Mouse (Mus musculus): ENCODE data around the gene Gm10638.

The Gm10638 gene

DNA sequence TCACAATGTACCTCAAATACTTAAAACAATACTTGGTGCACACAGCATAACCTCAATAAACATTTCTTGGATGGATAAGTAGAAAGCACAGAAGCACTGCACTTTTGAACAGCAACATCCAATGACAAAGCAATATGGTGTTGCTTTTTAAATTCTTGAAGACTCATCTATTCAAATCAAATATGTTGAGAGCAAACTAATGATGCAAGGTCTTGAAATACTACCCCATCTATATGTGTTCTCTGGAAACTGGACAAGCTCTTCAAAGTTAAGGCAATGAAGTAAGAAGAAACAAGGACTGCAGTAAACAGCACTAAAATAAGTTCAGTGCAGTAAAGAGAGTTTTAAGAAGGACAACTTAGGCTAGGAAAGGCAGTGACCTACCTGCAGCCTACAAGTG lies 4.6 kb upstream of the Gm10638 start:
- no peak for DNase-seq (ENCODE audit: low read depth)

DNA sequence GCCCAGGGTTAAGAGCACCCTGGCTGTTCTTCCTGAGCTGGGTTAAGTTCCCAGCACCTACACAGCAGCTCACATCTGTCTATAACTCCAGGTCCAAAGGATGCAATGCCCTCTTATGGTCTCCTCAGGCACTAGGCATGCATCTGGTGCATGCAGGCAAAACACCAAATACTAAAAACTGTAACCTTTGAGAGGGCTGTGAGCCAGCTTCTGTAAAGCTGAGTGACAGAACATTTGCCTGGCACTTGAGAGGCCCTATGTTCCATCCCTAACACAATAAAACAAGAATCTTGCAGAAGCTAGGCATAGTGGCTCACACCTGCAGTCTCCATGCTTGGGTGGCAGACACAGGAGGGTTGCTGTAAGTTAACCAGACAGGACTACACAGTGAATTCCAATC lies 3.9 kb upstream of the Gm10638 start:
- DNase-seq (ENCODE audit: low read depth) = no peak

DNA sequence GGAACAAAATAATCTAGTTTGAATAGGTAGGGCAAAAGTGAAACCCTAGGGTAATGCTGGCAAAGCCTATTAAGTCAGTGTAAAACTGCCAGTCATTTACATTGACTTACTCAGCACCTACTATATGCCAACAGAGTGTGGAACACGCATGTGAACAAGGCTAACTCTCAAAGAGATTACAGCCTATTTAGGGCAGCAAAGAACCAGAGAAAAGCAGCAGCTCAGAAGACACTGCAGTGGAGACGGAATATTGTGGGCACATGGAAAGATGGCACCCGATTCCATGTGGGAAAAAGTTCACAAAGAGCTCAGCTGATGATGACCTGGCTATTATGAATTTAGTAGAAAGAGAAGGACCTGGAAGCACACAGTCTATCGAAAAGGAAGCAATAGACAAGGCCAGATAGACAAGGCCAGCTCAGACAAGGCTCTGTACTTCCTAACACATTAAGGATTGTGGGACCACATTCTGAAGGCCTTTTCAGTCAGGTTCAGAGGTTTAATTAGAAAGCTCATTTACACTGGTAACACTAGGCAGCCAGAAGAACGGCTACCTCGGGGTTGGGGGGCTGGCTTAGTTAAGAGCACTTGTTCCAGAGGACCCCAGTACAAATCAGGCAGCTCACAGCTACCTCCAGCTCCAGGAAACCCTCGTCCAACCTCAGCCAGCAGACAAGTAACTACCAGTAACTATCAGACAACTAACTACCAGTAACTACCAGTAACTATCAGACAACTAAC lies 2.7 kb upstream of the Gm10638 start:
- DNase-seq (ENCODE audit: low read depth) = no peak

DNA sequence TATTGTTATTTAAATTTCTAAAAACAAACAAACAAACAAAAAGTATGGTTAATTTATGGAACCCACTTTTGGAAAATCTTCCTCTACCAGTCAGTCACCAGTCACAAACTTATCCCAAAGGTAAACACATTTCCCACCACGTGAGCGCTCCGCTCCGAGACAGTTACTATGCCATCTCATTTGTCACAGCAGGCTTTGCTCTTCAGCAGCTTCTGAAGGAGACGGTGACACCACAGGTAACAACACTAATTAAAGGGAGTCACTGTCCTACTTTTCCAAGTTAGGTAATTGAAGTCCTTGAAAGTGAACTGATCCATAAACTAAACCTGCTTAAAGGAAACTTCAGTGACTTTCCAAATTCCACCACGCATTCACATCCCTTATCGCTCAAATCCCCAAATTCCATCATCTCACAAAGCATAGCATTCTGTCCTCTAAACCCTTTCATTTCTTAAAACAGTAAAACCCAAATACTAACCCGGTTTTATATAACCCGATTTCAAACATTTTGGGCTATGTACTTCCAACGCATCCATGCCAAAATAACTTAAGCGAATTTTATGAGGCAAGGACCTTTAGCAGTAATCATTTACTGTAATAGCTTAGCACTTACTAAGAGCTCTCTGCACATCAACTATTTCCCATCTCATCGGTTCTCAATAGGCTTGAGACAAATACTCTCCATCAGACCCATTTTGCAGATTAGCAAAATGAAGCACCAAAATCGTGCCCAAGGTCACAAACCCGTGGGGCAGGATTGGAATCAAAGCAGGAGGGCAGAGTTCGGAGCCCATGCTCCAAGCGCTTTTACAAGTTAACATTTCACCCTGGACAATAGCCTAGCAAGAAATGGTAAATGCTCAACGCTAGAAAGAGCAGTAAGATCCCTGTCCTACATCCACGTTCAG lies 932 bp upstream of the Gm10638 start:
- no peak for DNase-seq (ENCODE audit: low read depth)

DNA sequence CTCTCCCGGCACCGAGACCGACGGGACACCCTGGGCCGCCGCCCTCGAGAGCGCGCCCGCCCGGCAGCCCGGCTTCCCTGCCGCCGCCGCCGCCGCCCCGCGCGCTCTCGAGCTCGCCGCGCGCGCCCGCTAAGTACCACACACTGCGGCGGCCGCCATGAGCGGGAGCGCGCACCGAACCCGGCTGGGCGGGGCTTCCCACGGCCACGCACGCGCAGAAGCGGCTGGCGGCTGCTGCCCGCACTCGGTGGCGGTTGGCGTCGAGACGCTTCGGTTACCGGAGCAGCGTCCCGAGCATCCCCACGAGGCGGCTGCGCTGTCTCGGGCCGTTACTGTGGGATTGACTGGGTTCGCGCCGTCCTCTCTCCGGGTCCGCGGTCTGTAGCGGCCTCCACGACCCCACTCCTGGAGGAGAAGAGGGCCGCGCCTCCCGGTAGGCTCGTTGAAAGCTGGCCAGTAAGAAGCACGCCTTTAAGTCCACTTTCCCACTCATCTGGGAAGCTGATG lies 489 bp downstream of the Gm10638 start:
- peak; percentile 95 for DNase-seq (ENCODE audit: low read depth)

DNA sequence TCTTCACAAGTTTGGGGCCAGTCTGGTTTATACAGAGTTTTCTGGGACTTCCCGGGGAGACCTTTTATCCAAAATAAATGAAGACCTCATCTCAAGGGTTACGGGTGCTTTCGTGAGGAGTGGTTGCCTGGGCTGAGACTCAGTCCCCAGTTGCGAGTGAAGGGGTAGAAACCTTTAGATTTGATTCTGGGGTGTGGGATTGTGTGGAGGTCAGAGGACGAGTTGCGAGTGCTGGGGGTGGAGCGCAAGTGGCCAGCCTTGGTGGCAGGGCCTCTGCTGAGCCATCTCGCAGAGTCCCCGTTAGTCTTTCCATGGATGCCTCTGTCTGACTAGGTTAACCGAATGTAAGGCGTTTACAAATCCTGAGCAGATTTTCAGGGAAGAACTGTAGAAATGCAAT lies 1.0 kb downstream of the Gm10638 start:
- no peak for DNase-seq (ENCODE audit: low read depth)

DNA sequence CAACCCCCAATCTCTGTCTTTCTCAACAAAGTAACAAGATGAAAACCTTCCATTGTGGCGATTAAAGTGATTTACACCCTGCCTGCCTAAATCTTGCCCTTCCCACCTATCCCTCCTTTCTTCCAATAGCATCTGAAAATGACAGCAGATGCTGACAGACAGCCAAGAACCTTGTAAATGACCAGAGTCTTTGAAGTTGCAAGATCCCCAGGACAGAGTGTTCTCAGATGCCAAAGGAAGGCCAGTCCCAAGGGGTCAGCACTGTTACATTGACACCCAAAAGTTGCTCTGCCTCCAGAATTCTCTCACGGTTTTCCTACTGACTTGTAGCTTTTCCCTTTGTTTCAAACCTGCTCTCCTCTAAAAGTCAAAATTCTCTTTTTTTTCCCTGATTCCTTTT lies 4.3 kb downstream of the Gm10638 start:
- no peak for DNase-seq (ENCODE audit: low read depth)

DNA sequence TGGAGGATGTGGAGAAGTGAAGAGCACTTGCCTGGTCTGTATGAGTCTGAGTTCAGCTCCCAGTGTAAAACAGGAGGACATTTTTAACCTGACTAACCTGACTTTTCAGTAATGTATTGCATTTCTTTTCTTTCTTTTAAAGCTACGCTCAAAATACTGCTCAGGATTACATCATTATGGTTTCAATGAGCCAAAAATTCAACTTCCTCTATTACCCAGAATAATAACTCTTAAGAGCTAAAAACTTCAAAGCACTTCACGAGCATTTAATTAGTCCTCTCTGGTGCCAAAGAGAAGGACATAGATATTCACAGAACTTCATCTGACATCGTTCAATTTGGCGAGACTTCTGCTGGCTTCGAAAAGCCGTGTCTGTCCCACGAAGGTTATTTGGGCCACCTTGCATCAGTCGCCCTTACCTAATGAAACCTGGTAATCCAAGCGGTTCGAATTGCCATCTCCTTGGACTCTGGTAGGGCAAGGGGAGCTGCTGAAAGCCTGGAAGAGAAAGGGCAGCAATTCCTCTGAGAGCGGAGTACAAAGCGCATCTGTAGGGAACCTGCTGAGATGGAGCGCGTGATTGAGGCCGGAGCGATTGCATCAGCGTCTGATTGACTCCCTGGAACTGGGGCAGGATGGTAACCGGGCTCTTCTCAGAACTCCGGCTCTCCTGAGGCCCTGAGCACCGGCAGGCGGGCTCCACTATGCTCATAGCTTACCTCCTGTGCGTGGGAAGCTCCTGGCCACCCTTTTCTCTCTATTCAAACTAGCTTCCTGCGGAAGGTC lies 11.6 kb downstream of the Gm10638 start:
- DNase-seq (ENCODE audit: low read depth) = no peak

DNA sequence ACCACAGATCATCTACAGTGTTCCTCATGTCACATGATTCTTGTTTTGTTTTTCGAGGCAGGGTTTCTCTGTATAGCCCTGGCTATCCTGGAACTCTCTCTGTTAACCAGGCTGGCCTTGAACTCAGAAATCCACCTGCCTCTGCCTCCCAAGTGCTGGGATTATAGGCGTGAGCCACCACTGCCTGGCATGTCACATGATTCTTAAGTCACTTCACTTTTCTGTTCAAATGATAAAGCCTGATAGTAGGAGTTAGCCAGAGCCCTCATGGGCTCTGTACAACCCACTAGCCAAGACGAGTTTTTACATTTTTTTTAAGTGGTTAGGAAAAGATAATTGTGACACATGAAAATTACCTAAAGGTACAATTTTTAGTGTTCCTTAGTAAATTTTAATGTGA lies 13.2 kb downstream of the Gm10638 start:
- DNase-seq (ENCODE audit: low read depth) = no peak

DNA sequence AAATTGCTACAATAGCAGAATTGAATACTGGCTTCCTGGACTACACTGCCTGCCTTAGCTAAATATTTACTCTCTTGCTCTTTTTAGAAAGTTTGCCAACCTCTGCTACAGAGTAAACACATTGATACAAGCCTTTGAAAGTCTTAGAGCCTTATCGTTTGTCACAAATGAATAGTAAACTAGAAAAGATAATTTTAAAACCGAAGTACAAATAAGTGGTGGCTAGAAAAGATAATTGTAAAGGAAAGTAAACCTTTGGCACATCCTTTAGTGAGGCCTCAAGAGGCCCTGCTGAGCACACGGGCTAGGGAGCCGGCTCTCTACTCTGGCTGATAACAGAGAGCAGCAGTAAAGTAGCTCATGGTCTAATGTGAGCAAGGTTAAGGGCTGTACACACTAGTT lies 13.6 kb downstream of the Gm10638 start:
- no peak for DNase-seq (ENCODE audit: low read depth)

DNA sequence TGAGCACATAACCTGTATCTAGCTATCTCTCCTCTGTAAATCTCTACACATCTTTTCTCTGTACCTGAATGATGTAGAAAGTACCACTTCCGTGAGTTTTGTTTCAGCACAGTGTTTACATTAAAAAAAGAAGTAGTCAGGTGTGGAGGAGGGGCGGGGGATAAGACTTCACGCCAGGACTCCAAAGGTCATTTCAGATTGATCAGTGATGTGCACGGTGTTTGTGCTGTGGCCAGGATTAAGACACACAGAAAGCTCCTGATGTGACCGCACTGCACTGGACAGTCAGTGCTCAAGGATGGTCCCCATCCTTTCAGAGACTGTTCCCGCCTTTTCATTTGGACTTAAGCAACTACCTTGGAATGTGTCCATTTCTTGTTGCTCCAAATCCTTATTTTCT lies 15.2 kb downstream of the Gm10638 start:
- DNase-seq (ENCODE audit: low read depth) = no peak

DNA sequence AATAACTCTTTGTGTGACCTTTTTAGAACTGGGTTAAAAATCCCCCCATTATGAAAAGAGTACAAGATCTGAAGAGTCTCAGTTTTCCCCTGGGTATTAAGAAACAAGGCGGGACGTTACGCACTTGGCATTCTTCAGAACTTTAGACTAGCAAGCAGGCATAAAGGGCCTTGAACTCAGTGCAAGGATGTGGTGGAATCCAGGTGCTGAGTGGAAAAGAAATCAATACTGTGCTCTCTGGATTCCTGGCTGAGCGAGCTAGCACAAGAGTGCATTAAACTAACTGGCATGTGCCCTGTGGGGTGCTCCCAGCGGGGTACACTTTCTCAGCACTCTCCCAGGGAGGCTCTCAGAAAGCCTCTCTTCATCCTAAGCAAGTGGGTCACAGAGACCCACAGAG lies 17.3 kb downstream of the Gm10638 start:
- no peak for DNase-seq (ENCODE audit: low read depth)

DNA sequence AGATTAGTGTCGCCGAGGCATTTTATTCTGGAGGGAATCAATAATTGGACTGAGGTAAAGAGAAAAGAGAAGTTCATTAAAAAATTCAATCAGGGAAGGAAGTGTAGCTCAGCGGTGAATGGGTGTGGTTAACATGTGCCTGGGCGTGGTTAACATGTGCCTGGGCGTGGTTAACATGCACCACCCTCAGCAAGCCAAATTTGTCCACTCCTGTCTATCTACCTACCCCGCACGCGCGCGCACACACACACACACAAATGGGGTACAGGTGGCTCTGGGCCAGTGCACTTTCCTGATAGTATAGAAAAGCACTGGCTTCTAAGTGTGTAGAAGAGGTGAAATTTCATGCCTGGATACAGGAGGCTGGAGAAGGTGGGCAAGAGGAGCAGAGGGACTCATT lies 19.7 kb downstream of the Gm10638 start:
- peak; percentile 35 for DNase-seq (ENCODE audit: low read depth)

DNA sequence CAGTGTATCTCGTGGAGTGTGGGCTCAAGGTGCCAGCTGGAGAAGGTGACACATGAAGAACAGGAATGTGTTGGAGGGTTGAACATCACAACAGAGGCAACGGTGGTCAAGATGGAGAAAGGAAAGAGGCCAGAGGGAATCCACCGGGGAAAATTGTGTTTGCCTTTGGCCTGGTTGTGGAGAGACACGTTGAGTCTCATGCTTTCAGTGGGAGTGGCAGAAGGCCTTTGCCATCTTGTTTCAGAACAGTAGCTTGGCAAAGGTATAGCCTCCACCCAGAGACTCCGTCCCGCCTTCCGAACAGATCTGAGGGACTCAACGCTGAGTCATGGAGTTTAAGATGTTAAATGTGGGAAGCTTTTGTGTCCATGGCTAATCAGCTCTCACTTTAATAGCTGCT lies 20.2 kb downstream of the Gm10638 start:
- DNase-seq (ENCODE audit: low read depth) = no peak

DNA sequence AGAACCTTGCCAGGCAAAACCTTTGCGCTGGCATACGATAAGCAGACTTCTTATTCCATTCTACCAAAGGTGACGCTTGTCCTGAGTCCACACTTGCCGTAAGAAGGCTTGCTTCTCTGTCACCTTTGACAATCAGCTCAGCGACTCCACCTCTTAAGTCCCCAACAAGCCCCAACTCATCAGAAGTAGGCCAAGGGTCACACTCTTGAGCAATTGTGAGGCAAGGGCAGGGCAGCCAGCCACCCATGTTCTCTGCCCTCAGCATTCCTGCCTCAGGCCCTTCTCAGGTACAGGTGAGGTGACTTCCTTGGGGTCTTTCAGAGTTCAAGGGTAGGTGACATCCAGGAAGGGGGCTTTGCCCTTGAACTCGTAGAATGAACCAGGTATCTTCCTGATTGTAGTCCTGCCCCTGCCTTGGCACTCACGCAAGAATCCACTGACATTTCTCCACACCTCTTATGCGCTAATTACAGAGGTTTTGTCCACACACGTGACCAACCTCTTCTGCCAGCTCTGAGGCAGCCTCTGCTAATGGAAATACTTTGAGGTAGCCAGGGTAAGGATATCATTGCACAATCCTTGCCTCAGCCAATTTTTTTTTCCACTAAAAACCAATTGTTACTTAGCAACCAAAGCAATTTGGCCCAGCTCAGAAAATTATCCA lies 21.2 kb downstream of the Gm10638 start:
- no peak for DNase-seq (ENCODE audit: low read depth)

DNA sequence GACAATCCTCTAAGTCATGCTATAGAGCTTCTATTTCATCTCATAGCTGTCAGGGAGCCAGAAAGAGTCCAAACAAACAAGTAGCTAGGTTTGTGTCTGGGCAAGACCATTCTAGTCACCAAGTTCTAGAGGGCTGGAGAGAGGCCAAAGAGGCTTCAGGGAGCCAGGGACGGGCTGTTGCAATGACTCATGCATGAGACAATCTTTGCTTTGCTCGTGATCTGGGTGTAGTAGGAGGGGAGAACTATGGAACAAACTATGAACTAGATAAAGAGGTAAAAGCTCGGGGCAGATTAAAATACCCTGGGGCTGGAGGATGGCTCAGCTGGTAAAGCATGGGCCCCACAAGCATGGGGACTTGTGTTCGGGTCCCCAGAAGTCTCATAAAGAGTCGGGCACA lies 23.0 kb downstream of the Gm10638 start:
- no peak for DNase-seq (ENCODE audit: low read depth)

DNA sequence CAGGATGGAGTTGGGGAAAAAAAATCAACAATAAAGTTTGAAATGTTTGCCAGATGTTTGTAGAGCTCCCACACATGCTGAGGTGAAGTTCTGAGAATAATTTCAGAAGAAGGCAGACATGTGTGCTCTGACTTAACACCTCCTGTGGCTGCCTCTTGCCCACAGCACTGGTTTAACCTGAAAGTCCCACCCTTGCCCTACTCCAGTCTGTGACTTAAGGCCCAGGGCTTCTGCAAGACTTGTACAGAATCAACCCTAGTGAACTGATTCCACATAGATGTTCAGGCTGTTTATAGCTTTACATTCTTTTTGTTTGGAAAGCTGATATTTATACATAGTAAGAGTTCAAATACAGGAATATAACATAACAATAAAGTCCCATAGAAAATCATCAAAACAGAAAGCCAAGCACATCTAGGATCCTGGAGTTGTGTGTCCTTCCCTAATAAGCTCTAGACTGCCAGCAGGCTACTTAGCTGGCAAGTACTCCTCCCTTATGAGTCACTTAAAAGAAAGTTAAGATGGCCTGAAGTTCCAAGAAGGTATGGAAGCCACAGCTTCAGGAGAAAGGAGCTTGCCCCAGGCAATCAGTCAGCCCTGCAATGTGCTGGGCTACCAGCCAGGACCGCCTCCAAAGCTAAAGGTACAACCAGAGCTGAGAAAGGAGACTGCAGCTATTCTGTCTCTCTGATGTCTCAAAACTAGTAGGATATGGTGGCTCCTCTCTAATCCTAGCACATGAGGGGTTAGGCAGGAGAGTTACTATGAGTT lies 24.6 kb downstream of the Gm10638 start:
- DNase-seq (ENCODE audit: low read depth) = no peak

DNA sequence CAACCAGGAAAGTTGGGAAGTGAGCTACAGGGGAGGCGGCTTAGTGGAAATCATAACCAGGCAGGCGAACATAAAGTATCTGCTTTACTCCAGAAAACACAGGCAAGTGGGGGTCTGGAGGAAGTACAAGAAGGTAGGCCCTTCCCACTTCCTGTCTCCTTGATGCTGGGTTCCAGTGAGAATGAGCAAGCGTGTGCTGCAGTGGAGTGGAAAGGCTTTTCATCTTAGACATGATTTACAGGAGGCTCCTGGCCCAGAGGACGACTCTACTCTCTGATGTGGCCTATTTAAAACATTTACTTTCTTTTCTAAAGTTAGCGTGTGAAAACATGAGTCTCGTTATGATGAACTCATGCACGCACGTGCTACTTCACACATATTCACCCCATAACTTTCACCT lies 33.7 kb downstream of the Gm10638 start:
- peak; percentile 47 for DNase-seq (ENCODE audit: low read depth)

DNA sequence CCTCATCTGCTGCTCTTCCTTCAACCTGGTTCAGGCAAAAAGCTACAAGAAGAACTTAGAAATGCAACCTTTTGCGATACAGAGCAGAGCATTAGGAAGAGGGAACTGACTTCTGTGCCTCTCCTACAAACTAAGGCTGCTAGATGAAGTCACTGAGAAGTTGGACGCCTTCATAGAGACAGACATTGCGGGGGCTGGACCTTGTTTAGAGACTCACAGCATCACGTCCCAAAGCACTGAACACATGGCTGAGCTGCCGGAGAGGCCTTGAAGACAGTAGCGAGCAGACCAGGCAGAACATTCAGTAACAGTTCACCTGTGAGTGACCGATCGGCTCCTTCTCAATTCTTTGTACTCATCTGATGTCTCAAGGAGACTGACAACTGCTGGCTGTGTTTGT lies 35.6 kb downstream of the Gm10638 start:
- no peak for DNase-seq (ENCODE audit: low read depth)

DNA sequence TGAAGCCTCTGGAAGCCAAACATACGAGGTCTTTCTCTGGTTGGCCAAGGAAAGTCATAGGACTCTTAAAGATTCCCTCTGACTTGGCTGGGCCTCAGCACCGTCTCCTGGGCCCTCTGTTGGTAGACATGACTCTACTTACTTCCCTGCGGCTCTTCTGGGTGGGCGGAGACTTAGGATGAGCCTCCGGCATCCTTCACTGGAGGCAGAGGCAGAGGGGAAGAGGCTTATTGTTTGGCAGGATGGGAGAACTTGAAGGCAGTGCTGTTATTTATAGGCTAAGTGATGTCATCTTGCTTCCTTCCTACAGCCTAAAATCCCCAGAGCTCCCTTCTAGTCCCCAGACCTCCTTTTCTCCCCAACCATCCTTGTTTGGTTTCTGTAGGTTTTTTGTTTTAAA lies 41.0 kb downstream of the Gm10638 start:
- DNase-seq (ENCODE audit: low read depth) = no peak

DNA sequence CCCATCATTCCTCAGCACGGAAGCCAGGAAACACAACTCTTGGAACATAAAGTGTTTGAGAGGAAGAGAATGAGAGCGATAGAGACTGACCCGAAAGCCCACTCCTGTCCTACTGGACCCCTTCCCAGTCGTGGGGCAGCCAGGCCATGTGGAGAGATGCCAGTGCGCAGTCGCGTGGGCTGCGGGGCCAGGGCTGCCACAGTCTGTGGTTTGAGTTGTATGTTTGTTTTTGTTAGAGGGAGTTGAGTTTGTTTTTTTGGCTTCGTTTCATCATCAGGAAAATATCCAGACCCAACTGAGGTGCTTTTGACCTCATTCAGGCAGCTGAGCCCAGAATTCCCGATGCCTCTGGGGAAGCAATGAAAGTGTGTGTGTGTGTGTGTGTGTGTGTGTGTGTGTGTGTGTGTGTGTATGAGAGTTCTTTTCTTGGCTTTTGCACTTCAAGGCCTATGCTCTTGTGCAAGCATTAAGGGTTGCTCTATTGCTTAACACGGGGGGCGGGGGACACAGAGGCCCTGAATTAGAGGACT lies 42.5 kb downstream of the Gm10638 start:
- no peak for DNase-seq (ENCODE audit: low read depth)

Measured in induced T-regulatory cell, adult 2 months (primary cell).